Mouse (Mus musculus) myocyte (in vitro differentiated cells): Measurements from ENCODE around the gene 1700019N19Rik. TPM values are rescaled to one million over a fixed set of nuclear protein-coding genes. Genes with fewer than 3 reads are reported as not detected.

Experiments used
- H3K27me3 ChIP-seq: one replicate; pipeline ENCODE4 v1.6.1; 2011; ENCODE audit not compliant: control insufficient read depth, insufficient read depth, insufficient read length
- H3K36me3 ChIP-seq: one replicate; pipeline ENCODE4 v1.6.1; 2011; ENCODE audit not compliant: control insufficient read depth, insufficient read depth
- H3K4me2 ChIP-seq: one replicate; pipeline ENCODE4 v1.6.1; 2011; ENCODE audit warnings: low read depth, control low read depth
- H3K4me3 ChIP-seq: one replicate; pipeline ENCODE4 v1.5.1; 2011; ENCODE audit warnings: mild to moderate bottlenecking, control low read depth, moderate library complexity
- H3K79me2 ChIP-seq: one replicate; pipeline ENCODE4 v1.6.1; 2011; ENCODE audit not compliant: control insufficient read depth, insufficient read depth
- H3ac ChIP-seq: one replicate; pipeline ENCODE4 v1.6.1; 2011; ENCODE audit not compliant: control insufficient read depth, insufficient read length
- CEBPB ChIP-seq: IDR thresholded peaks from 2 replicates; pipeline ENCODE4 v1.6.1; 2011; ENCODE audit warnings: mild to moderate bottlenecking, moderate library complexity; ENCODE audit not compliant: poor library complexity, insufficient read depth, severe bottlenecking
- E2F4 ChIP-seq: IDR thresholded peaks from one replicate; pipeline ENCODE4 v1.6.1; 2011; ENCODE audit warnings: mild to moderate bottlenecking, control low read depth, moderate library complexity; ENCODE audit not compliant: insufficient read depth
- MAX ChIP-seq: IDR thresholded peaks from one replicate; pipeline ENCODE4 v1.6.1; 2011; ENCODE audit warnings: low read depth, mild to moderate bottlenecking, control low read depth
- MYOD1 ChIP-seq, 3 experiments: IDR thresholded peaks; one replicate each; pipeline ENCODE4 v1.6.1; 2011; ENCODE audit warnings: control low read depth in 2 of 3, low read depth in 2 of 3, mild to moderate bottlenecking in 2 of 3, moderate library complexity in 1 of 3; ENCODE audit not compliant: insufficient read length in 2 of 3, control insufficient read depth in 1 of 3
- MYOG ChIP-seq, 3 experiments: IDR thresholded peaks; one replicate each; pipeline ENCODE4 v1.6.1; 2011; ENCODE audit warnings: control low read depth in 2 of 3, low read depth in 2 of 3, mild to moderate bottlenecking in 2 of 3; ENCODE audit not compliant: insufficient read length in 2 of 3, control insufficient read depth in 1 of 3, insufficient read depth in 1 of 3
- POLR2A ChIP-seq: IDR thresholded peaks from one replicate; pipeline ENCODE4 v1.6.1; 2011; ENCODE audit warnings: low read depth, mild to moderate bottlenecking, control low read depth, moderate library complexity; ENCODE audit not compliant: insufficient read length
- POLR2AphosphoS2 ChIP-seq: IDR thresholded peaks from one replicate; pipeline ENCODE4 v1.6.1; 2011; ENCODE audit warnings: low read depth, control low read depth; ENCODE audit not compliant: insufficient read length
- REST ChIP-seq: IDR thresholded peaks from one replicate; pipeline ENCODE4 v1.6.1; 2011; ENCODE audit warnings: mild to moderate bottlenecking, control low read depth, moderate library complexity; ENCODE audit not compliant: insufficient read depth, insufficient read length
- SRF ChIP-seq: IDR thresholded peaks from one replicate; pipeline ENCODE4 v1.6.1; 2011; ENCODE audit warnings: low read depth; ENCODE audit not compliant: control insufficient read depth, insufficient read length
- TCF12 ChIP-seq: IDR thresholded peaks from one replicate; pipeline ENCODE4 v1.6.1; 2011; ENCODE audit warnings: mild to moderate bottlenecking, control low read depth; ENCODE audit not compliant: poor library complexity, insufficient read depth, severe bottlenecking
- TCF3 ChIP-seq: IDR thresholded peaks from one replicate; pipeline ENCODE4 v1.6.1; 2011; ENCODE audit warnings: low read depth, control low read depth; ENCODE audit not compliant: insufficient read length
- USF1 ChIP-seq: IDR thresholded peaks from one replicate; pipeline ENCODE4 v1.6.1; 2011; ENCODE audit warnings: low read depth, mild to moderate bottlenecking, control low read depth, moderate library complexity
- polyA plus RNA-seq: library from polyadenylated mRNA; unstranded; fragments of >200 nt; fragmentation: generic; extraction: Trizol; gene quantifications from one replicate; pipeline ENCODE4 v1.2.1, GENCODE M21; 2012; ENCODE audit warnings: missing spikeins

Gene 1700019N19Rik
- polyA plus RNA-seq, 1 experiment = not detected

DNA sequence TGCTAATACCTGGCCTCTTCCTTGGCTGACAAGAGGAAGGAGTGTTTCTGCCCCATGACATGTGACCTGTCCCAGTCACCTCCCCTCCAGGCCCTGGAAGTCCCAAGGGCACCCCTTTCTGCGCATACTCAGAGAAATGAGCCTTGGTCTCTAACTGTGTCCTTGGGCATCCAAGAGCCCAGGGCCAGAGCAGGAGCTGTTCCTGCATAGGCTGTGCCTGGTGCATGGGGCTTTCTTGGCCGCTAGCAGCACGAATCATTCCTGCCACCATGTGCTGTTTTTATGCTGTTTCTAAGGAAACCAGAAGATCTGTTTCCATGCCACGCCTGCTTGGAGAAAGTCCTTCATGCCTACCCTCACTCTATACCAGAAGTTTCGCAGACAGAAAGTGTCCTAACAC, 16.3 kb upstream of the 1700019N19Rik start:
- TF ChIP-seq REST = no peak
- TF ChIP-seq MAX = no peak
- TF ChIP-seq E2F4 = no peak
- no peak for TF ChIP-seq POLR2A
- no peak for TF ChIP-seq TCF12
- TF ChIP-seq MYOG (IDR thresholded peaks at IDR 0.05; ENCODE audit: control insufficient read depth in 1 of 3, insufficient read depth in 1 of 3, insufficient read length in 2 of 3, low read depth in 2 of 3) = no peak
- TF ChIP-seq TCF3 = no peak
- no peak for TF ChIP-seq MYOD1 (IDR thresholded peaks at IDR 0.05; ENCODE audit: control insufficient read depth in 1 of 3, insufficient read length in 2 of 3, low read depth in 2 of 3)
- no peak for TF ChIP-seq USF1
- no peak for TF ChIP-seq CEBPB
- TF ChIP-seq SRF = no peak
- TF ChIP-seq POLR2AphosphoS2 = no peak
- H3K4me3 ChIP-seq = no peak overlapping the region
- H3ac ChIP-seq = no peak overlapping the region
- no peaks in the 10 kb centered on the region for H3K79me2 ChIP-seq
- H3K36me3 ChIP-seq = no peaks in the 10 kb centered on the region
- H3K4me2 ChIP-seq = no peak overlapping the region
- no peaks in the 10 kb centered on the region for H3K27me3 ChIP-seq

DNA sequence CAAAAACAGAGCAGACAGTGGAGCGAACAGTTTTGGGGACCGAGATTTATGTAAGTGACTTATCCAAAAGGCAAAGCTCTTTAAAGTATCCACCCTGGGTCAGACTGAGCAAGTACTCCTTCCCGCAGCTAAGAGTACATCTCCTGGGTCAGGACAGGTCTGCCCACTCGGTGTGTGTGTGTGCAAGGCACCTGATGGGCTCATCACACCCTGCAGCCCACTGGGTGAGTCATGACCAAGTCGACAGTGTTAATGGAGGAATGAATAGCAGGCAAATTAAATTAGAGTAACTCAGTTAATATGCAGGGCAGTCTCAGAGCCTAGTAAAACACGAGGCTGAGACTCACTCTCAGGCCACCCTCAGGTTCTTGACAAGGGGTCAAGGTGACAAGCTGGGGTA, 14.6 kb upstream of the 1700019N19Rik start:
- H3K36me3 ChIP-seq = no peaks in the 10 kb centered on the region
- H3K79me2 ChIP-seq = no peaks in the 10 kb centered on the region
- no peak overlapping the region for H3K4me2 ChIP-seq
- no peak for TF ChIP-seq MAX
- TF ChIP-seq TCF3 = no peak
- no peak for TF ChIP-seq POLR2AphosphoS2
- TF ChIP-seq CEBPB = no peak
- TF ChIP-seq E2F4 = no peak
- TF ChIP-seq MYOG (IDR thresholded peaks at IDR 0.05; ENCODE audit: control insufficient read depth in 1 of 3, insufficient read depth in 1 of 3, insufficient read length in 2 of 3, low read depth in 2 of 3) = no peak
- no peak for TF ChIP-seq USF1
- TF ChIP-seq TCF12 = no peak
- TF ChIP-seq MYOD1 (IDR thresholded peaks at IDR 0.05; ENCODE audit: control insufficient read depth in 1 of 3, insufficient read length in 2 of 3, low read depth in 2 of 3) = no peak
- no peak for TF ChIP-seq SRF
- H3ac ChIP-seq = no peak overlapping the region
- H3K4me3 ChIP-seq = no peak overlapping the region
- H3K27me3 ChIP-seq = no peaks in the 10 kb centered on the region

DNA sequence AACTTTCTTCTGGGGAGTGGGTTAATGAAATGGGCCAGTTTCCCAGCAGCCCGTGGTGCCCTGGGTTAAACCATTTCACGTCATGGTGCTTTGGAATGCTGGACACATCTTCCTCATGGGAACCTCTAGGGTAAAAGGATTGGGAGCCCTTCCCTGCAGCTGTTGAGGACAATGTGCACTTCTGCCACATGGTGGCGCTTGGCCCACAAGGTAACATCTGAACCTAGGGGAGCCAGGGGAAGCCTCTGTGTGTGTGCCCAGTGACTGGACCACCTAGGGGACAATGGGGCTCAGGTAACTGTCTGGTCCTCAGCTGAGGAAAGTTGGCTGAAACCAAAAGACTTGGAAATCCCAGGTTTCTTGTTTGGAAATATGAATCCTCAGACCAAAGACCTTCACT, 12.1 kb upstream of the 1700019N19Rik start:
- TF ChIP-seq MYOG (IDR thresholded peaks at IDR 0.05; ENCODE audit: control insufficient read depth in 1 of 3, insufficient read depth in 1 of 3, insufficient read length in 2 of 3, low read depth in 2 of 3) (peak in 2 of 3 experiments; percentile 41 to 47), CEBPB (no peak), MYOD1 (IDR thresholded peaks at IDR 0.05; ENCODE audit: control insufficient read depth in 1 of 3, insufficient read length in 2 of 3, low read depth in 2 of 3) (peak in 2 of 3 experiments; percentile 55 to 58), POLR2AphosphoS2 (no peak)
- no peaks in the 10 kb centered on the region for H3K79me2 ChIP-seq
- H3K4me2 ChIP-seq = no peak overlapping the region
- H3K4me3 ChIP-seq = no peak overlapping the region
- no peaks in the 10 kb centered on the region for H3K27me3 ChIP-seq
- H3ac ChIP-seq = no peak overlapping the region
- H3K36me3 ChIP-seq = no peaks in the 10 kb centered on the region

DNA sequence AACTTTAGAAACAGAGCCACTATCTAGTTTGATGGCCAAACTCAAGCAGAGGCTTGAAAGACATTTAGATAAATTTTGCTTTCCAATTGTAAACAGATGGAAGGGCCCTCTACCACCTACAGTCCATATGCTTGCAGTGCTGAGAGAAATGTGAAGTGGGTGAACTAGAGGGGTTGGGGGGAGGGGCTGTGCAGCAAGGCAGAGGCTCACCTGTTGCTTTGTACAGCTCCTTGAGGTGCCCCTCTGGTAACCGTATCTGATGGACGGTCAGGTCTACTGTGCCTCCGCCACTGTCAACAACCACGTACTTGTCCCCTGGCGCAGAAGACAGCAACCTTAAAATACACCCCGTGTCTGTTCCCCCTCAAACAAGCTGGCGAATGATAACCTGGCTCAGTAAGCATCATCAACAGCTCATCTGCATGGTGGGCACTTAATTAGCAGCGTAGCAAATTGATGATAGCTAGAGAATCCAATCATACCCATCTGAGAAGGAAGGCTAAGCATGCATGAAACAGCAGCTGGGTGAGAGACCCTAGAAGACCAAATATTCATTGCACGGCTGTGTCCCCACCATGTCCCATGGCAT, 11.0 kb upstream of the 1700019N19Rik start:
- TF ChIP-seq POLR2A (no peak), USF1 (no peak), MYOD1 (IDR thresholded peaks at IDR 0.05; ENCODE audit: control insufficient read depth in 1 of 3, insufficient read length in 2 of 3, low read depth in 2 of 3) (no peak), TCF12 (no peak)
- no peaks in the 10 kb centered on the region for H3K27me3 ChIP-seq
- no peaks in the 10 kb centered on the region for H3K79me2 ChIP-seq
- no peak overlapping the region for H3ac ChIP-seq
- peaks cover under 1% of the 10 kb centered on the region for H3K36me3 ChIP-seq
- no peak overlapping the region for H3K4me3 ChIP-seq
- H3K4me2 ChIP-seq = no peak overlapping the region

DNA sequence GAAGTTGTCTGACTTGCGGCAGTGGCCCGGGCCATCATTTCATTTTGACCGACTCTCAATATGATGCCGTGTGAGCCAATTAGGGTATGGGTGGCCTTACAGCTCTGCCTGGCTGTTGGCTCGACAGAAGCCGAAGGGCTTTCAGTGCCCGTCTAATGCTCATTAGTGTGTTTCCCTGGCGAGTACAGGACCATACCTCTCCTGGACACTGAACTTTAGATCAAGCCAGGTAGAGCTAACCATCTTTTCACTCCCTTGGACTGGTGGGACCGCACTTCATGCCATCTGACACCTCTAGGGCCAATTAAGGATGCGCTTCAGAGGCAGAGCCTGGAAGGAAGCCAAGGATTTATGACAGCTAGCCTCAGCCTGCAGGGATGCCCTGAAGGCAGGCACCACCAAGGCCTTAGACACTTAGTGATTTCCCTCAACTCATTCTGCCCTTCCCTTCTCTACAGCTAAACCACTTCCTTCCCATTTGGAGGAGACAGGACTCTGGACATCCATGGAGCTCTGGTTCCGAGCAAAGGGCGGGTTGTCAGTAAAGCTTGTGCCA, 931 bp upstream of the 1700019N19Rik start:
- Histone ChIP-seq H3K4me2 (no peak overlapping the region), H3K79me2 (no peaks in the 10 kb centered on the region), H3K27me3 (no peaks in the 10 kb centered on the region), H3K36me3 (peaks cover 4% of the 10 kb centered on the region), H3K4me3 (no peak overlapping the region), H3ac (no peak overlapping the region)
- no peak for TF ChIP-seq MAX
- TF ChIP-seq TCF12 = no peak
- TF ChIP-seq TCF3 = no peak
